In genomic region chr5:66105946-66106345, GRCm38 (mm10) we compare ENCODE assay signal across 12 mouse cellular contexts.
DNase-seq lines count a peak whose midpoint lies in the region; ATAC-seq and TF ChIP-seq lines count a peak whose summit lies in the region.
"Had no signal": no experiment of that assay in that cellular context is flagged by ENCODE, and none has a peak within 500 bp of the region (broad histone marks: within the 10 kb centered on the region; RNA-seq: fewer than 3 reads in every experiment).

No protein-coding gene starts in this region.

- intact Hi-C loops in gastrocnemius, postnatal 36 days (cut with DNase I): no loop called here

- no peak for TF ChIP-seq CTCF in liver, embryonic 14.5 days (IDR thresholded peaks at IDR 0.05; ENCODE audit: low read depth)
- no peak for TF ChIP-seq CTCF in forebrain, postnatal 0 days (IDR thresholded peaks at IDR 0.05; ENCODE audit: low read depth)

- peak; percentile 94 for DNase-seq in 416B (ENCODE audit: low read depth)
- DNase-seq in adrenal gland, postnatal 14 days: peak; percentile 75
- peak; percentile 43 to 45 (median 44) for DNase-seq in liver, embryonic 14.5 days (ENCODE audit: low read depth in 3 of 3, low spot score in 3 of 3)
- DNase-seq in gastrocnemius, postnatal 10 days: no peak
- no peak for DNase-seq in gastrocnemius, postnatal 36 days
- DNase-seq in forebrain, postnatal 0 days: no peak
- DNase-seq: embryo, embryonic 11 days; right cerebral cortex, postnatal 14 days had no signal

- TF ChIP-seq EP300 in liver, embryonic 14.5 days (IDR thresholded peaks at IDR 0.05; ENCODE audit: low read depth): no peak

- WGBS in liver, embryonic 14.5 days (ENCODE audit: insufficient replicate concordance): 35% methylated on average over 7 of the region's 7 CpGs
- 90% methylated on average over 7 of the region's 7 CpGs for WGBS in forebrain, postnatal 0 days

- H3K27me3 ChIP-seq in liver, embryonic 14.5 days (ENCODE audit: control insufficient read depth, insufficient read depth, low read length): no peaks in the 10 kb centered on the region
- no peaks in the 10 kb centered on the region for H3K27me3 ChIP-seq in forebrain, postnatal 0 days (ENCODE audit: insufficient read depth, low read length)
- H3K27me3 ChIP-seq: forebrain, embryonic 13.5 days had no signal

- peaks cover 0 to 8% of the 10 kb centered on the region in 2 experiments; a peak in 2 of 4 replicates for H3K4me1 ChIP-seq in liver, embryonic 14.5 days (replicated peaks; ENCODE audit: control insufficient read depth in 2 of 2, insufficient read depth in 2 of 2, low read length in 1 of 2)
- H3K4me1 ChIP-seq in forebrain, postnatal 0 days (ENCODE audit: insufficient read depth): no peaks in the 10 kb centered on the region
- H3K4me1 ChIP-seq: forebrain, embryonic 13.5 days had no signal

- H3K27ac ChIP-seq in liver, embryonic 14.5 days: no peak overlapping the region
- no peak overlapping the region for H3K27ac ChIP-seq in forebrain, postnatal 0 days (ENCODE audit: low read depth, low read length)
- H3K27ac ChIP-seq: forebrain, embryonic 13.5 days had no signal

- ATAC-seq in liver, embryonic 14.5 days (ENCODE audit: insufficient read depth): 0 out of 2 replicates have a peak, but pooled peaks have one; percentile 26
- ATAC-seq in megakaryocyte, adult 5-6 weeks (ENCODE audit: poor library complexity, severe bottlenecking): peak; percentile 85
- no peak for ATAC-seq in forebrain, postnatal 0 days
- ATAC-seq: forebrain, embryonic 13.5 days had no signal

- no peak overlapping the region for H3K4me2 ChIP-seq in liver, embryonic 14.5 days (ENCODE audit: low read depth)
- H3K4me2 ChIP-seq in forebrain, postnatal 0 days (ENCODE audit: low read depth): no peak overlapping the region
- H3K4me2 ChIP-seq: forebrain, embryonic 13.5 days; heart, embryonic 11.5 days had no signal

- H3K4me3 ChIP-seq in liver, embryonic 14.5 days (ENCODE audit: insufficient read depth in 1 of 2, low read depth in 2 of 2, low read length in 2 of 2): no peak overlapping the region
- H3K4me3 ChIP-seq in forebrain, postnatal 0 days (ENCODE audit: low read depth, low read length): no peak overlapping the region
- H3K4me3 ChIP-seq: forebrain, embryonic 13.5 days had no signal

- H3K9me3 ChIP-seq in liver, embryonic 14.5 days (ENCODE audit: control insufficient read depth, low read length): no peaks in the 10 kb centered on the region
- H3K9me3 ChIP-seq in forebrain, postnatal 0 days (ENCODE audit: low read length): no peaks in the 10 kb centered on the region
- H3K9me3 ChIP-seq: forebrain, embryonic 13.5 days had no signal

- no peaks in the 10 kb centered on the region for H3K36me3 ChIP-seq in liver, embryonic 14.5 days (replicated peaks; ENCODE audit: control insufficient read depth, insufficient read depth, low read depth)
- H3K36me3 ChIP-seq in forebrain, postnatal 0 days (ENCODE audit: insufficient read depth): no peaks in the 10 kb centered on the region
- H3K36me3 ChIP-seq: G1E had no signal

- H3K9ac ChIP-seq in liver, embryonic 14.5 days (replicated peaks): no peak overlapping the region
- H3K9ac ChIP-seq in forebrain, postnatal 0 days: no peak overlapping the region
- H3K9ac ChIP-seq: forebrain, embryonic 13.5 days had no signal

Comparison
In these comparisons a context has a peak if more than half of its experiments do, and no peak if none do; other contexts are left out.
1. DNase-seq: peak in 416B (single experiment), adrenal gland, postnatal 14 days (single experiment) and liver, embryonic 14.5 days (3 of 3); none in gastrocnemius, postnatal 10 days (single experiment), gastrocnemius, postnatal 36 days (0 of 2) and forebrain, postnatal 0 days (single experiment).